Mouse (Mus musculus) brain, embryonic 14.5 days (tissue): Measurements from ENCODE around the gene Prlr. TPM values are rescaled to one million over a fixed set of nuclear protein-coding genes. Genes with fewer than 3 reads are reported as not detected.

ENCODE experiments used
- DNase-seq: peaks from one replicate; pipeline ENCODE4 v3.0.0-alpha.2; 2011; ENCODE audit warnings: low read depth
- CTCF ChIP-seq: fragments of 200-500 bp; IDR thresholded peaks from 2 replicates; pipeline ENCODE4 v1.5.1; 2012; ENCODE audit warnings: inconsistent platforms, mild to moderate bottlenecking, moderate library complexity, borderline replicate concordance; ENCODE audit not compliant: insufficient read depth, insufficient read length; ENCODE audit errors: extremely low read depth
- POLR2A ChIP-seq: fragments of 200-500 bp; IDR thresholded peaks from 2 replicates; pipeline ENCODE4 v1.6.1; 2012; ENCODE audit warnings: mild to moderate bottlenecking, inconsistent platforms, borderline replicate concordance; ENCODE audit not compliant: poor library complexity, insufficient read depth, insufficient read length, severe bottlenecking; ENCODE audit errors: extremely low read depth
- polyA plus RNA-seq: library from polyadenylated mRNA; depleted of rRNA; stranded (reverse); fragments of >200 nt; gene quantifications from 2 replicates; pipeline ENCODE4 v1.2.3, GENCODE M21; 2012; rRNA removed

Prlr gene
- polyA plus RNA-seq, 1 experiment = 0.52 TPM

DNA sequence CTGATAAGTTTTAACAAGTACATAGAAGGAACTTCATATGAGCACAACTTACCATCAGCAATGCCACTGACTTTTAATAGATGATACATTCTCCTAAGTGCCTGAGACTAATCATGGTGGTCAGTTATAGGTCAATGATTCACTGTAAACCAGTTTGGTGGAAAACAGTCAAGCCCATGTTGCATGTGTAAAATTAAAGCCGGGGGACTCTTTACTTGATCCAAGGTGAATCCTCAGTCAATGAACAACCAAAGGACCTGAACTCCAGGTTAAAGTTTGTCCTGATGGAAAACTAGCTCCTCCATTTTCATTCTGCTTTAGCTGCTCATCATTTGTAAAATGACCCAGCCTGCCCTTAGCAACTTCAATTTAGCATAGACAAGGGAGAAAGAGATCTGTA is 155.5 kb downstream of the Prlr start:
- TF ChIP-seq POLR2A = no peak
- no peak for TF ChIP-seq CTCF
- DNase-seq = no peak

DNA sequence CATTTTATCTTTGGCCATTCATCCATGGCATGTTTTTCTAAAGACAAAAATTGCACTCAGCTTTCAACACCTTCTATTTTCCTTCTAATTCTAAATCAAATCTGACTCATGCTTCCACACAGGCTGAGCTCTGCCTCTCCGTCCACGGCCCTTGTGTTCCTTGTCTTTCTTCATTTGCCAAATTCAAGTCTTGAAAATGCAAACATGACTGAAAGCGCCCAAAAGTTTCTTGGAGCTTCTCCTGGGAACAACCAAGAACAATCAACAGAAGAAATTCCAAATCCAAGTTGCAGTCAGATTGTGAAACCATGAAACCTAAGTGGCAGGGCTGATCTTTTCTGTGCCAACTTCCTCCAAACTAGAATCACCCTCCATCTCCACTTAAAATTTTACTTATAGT is 161.6 kb downstream of the Prlr start:
- DNase-seq = no peak

DNA sequence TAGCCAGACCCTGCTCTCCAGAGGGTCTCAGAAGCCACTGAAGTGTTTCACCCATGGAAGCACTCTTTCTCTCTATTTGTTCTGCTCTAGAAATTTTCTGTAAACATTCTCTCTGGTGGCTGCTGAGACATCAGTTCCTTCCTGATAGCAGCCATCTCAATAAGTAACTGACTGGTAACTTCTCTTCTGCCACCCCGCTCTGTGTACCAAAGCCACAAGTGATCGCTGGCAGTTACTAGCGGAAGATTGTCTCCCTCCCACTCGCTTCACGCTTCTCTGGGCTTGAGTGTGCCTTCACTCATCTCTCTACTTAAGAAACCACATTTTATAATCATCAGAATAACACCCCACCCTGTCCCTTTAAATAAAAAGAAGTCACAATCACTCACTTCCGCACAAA is 170.0 kb downstream of the Prlr start:
- no peak for DNase-seq
- no peak for TF ChIP-seq CTCF
- no peak for TF ChIP-seq POLR2A

More for the DNA sequence above, 161.6 kb downstream of the Prlr start:
- no peak for TF ChIP-seq POLR2A

GRCm38 (mm10) chr15:10358039-10358948 is 181.3 kb downstream of the Prlr start, which contains the start of gene Agxt2:
Gene Agxt2, plus strand, starts transcription at chr15:10358532.
- no peak for TF ChIP-seq CTCF
- no peak for DNase-seq

GRCm38 (mm10) chr15:10366331-10366730 is 189.3 kb downstream of the Prlr start:
- no peak for DNase-seq
- TF ChIP-seq CTCF = no peak
- no peak for TF ChIP-seq POLR2A

DNA sequence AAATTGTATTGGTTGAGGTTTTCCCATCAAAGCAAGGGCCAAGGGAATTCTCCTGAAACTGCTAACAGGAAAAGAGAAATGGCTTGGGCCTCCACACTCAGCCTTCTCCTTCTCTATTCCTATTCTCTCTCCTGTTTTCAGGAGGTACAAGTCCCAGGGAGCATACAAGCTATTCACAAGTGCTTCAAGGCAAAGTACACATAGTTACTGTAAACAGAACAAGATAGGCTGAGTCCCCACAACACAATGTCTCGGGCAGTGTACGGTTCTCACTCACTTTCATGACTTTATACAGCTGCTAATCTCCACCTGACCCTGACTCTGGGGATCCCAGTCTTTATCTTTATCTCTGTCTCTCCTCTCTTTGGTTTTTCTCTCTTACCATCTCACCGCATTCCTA is 198.4 kb downstream of the Prlr start:
- DNase-seq = no peak
- TF ChIP-seq POLR2A (no peak), CTCF (no peak)

DNA sequence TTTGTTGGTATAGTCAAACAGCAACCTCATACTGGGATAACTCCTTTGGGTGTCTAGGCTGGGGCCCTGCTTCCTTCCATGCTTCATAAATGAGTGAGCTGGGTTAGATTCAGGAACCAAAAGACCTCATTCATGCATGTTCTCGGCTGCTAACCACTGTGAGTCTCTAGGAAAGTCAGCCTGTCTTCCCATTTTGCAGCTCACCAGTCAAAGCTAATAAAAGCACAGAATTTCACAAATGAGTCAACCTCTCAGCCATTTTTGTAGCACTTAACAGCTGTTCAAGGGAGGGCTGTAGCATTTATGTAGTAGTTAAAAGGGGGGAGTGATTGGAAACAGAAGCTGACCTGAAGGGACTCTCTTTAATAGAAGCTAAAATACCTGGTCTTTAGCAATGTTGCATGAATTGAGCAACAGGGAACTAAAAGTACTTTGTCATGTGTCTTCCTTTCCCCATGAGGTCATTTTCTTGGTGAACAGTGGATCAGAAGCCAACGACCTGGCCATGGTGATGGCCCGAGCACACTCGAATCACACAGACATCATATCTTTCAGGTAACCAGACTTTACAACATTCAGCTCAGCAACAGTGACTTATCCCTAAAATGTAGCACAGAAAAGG is 201.4 kb downstream of the Prlr start:
- TF ChIP-seq POLR2A (no peak), CTCF (no peak)

GRCm38 (mm10) chr15:10379757-10380458 is 202.9 kb downstream of the Prlr start:
- no peak for DNase-seq
- TF ChIP-seq CTCF (no peak), POLR2A (no peak)

More for the DNA sequence above, 201.4 kb downstream of the Prlr start:
- no peak for DNase-seq

DNA sequence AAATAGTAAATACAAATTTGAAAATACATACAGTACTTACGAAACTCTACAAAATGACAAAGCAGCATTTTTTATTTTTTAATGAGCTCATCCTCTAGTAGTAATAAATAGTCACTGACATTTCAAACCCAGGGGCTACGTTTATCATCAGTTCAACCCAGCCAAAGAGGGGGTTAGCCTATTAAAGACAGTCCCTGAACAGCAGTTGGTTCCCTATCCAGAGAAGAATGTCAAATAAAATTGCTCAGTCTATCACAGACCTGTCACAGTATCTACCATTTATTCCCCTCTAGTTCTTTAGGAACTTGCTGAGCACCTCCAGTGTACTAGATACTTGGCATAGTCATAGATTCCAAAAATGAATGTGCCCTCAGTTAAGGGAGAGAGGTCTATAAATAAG is 210.2 kb downstream of the Prlr start:
- no peak for DNase-seq
- TF ChIP-seq POLR2A (no peak), CTCF (no peak)

Other genes starting within 250 kb of the Prlr start
- gene Gm21973, start 148.1 kb downstream of the Prlr start, polyA plus RNA-seq = not detected in 2 replicates
- gene Agxt2, start 181.3 kb downstream of the Prlr start, polyA plus RNA-seq = not detected in 2 replicates